9 mouse cellular contexts compared by ENCODE assay signal in the genomic region with DNA sequence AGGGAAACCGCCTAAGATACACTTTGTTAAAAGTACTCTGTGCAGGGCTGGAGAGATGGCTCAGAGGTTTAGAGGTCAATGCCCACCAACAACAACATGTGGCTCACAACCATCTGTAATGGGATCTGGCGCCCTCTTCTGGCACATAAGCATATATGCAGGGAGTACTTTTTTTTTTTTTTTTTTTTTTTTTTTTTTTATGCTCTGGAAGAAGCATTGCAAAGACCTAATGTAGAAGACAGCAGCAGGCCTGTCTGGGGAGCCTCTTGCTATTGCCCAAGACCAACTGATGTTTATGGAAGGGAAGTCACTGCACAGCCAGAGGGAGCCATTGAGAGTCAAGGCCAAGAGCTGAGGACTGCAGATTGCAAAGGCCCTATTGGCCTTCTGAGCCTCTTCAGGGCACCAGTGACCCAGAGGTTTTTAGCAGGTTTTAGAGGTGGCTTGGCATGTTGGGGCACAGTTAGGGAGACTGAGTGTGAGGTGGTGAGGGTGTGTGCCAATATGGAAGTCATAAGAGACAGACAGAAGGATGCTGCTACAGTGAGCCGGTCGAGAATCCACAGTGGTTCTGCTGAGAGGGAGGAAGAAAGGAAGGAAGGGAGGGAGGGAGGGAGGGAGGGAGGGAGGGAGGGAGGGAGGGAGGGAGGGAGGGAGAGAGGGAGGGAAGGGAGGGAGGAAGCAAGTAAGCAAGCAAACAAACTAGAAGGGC.
DNase-seq lines count a peak whose midpoint lies in the region; TF ChIP-seq lines count a peak whose summit lies in the region.
"Had no signal": no experiment of that assay in that cellular context is flagged by ENCODE, and none has a peak within 500 bp of the region (broad histone marks: within the 10 kb centered on the region; RNA-seq: fewer than 3 reads in every experiment).

No protein-coding gene starts in this region.

- H3K27ac ChIP-seq in heart, adult 2 months = no peak overlapping the region

- peak; percentile 69 for TF ChIP-seq CTCF in heart, adult 2 months (IDR thresholded peaks at IDR 0.05)

- H3K4me3 ChIP-seq in heart, adult 2 months = no peak overlapping the region
- H3K4me3 ChIP-seq: megakaryocyte, embryonic 14.5 days had no signal

- H3K27me3 ChIP-seq in heart, adult 2 months (ENCODE audit: control insufficient read depth, insufficient read depth, low read length) = no peaks in the 10 kb centered on the region

- peaks cover 1% of the 10 kb centered on the region; the same call in 1 of the 2 replicates for H3K4me1 ChIP-seq in heart, adult 2 months (ENCODE audit: control insufficient read depth, insufficient read depth, low read length)

- WGBS in heart, adult 2 months = 63% methylated on average over 4 of the region's 4 CpGs

- no peak for DNase-seq in heart, adult 2 months
- no peak for DNase-seq in heart, adult 9 months (ENCODE audit: low spot score in 2 of 2)
- peak; percentile 95 for DNase-seq in 416B (ENCODE audit: low read depth)
- DNase-seq in brain, adult 2 months (ENCODE audit: low read depth, low spot score) = peak; percentile 68
- DNase-seq in lung, postnatal 14 days = peak; percentile 29
- DNase-seq in frontal cortex, postnatal 14 days (ENCODE audit: low spot score in 2 of 2) = no peak
- no peak for DNase-seq in spleen, adult 12 weeks (ENCODE audit: low spot score)
- no peak for DNase-seq in Muller cell, postnatal 12 days (ENCODE audit: inconsistent ontology term)

- H3K36me3 ChIP-seq in heart, adult 2 months (ENCODE audit: control insufficient read depth, insufficient read depth, low read length) = no peaks in the 10 kb centered on the region

- intact Hi-C loops in heart, adult 2 months (cut with DNase I) = loop anchor here (5.0 kb wide), 1 partner anchor 42 kb away; no protein-coding TSS in a partner anchor

- no peak overlapping the region for H3K9ac ChIP-seq in heart, adult 2 months (ENCODE audit: low read depth, low read length)

- no peaks in the 10 kb centered on the region for H3K79me2 ChIP-seq in heart, adult 2 months (replicated peaks; ENCODE audit: control insufficient read depth, insufficient read depth, low read length)

- no peak for TF ChIP-seq POLR2A in heart, adult 2 months (IDR thresholded peaks at IDR 0.05; ENCODE audit: insufficient read depth, low read depth, low read length)

- TF ChIP-seq EP300 in heart, adult 2 months (IDR thresholded peaks at IDR 0.05; ENCODE audit: insufficient read depth, low read depth, low read length) = no peak

Comparison
In these comparisons a context has a peak if more than half of its experiments do, and no peak if none do; other contexts are left out.
1. DNase-seq: peak in 416B (single experiment), brain, adult 2 months (single experiment) and lung, postnatal 14 days (single experiment); none in heart, adult 2 months (0 of 2), heart, adult 9 months (0 of 2), frontal cortex, postnatal 14 days (0 of 2), spleen, adult 12 weeks (single experiment) and Muller cell, postnatal 12 days (single experiment).